Mouse (Mus musculus): Measurements from ENCODE around the gene Atg5.

Gene Atg5

DNA sequence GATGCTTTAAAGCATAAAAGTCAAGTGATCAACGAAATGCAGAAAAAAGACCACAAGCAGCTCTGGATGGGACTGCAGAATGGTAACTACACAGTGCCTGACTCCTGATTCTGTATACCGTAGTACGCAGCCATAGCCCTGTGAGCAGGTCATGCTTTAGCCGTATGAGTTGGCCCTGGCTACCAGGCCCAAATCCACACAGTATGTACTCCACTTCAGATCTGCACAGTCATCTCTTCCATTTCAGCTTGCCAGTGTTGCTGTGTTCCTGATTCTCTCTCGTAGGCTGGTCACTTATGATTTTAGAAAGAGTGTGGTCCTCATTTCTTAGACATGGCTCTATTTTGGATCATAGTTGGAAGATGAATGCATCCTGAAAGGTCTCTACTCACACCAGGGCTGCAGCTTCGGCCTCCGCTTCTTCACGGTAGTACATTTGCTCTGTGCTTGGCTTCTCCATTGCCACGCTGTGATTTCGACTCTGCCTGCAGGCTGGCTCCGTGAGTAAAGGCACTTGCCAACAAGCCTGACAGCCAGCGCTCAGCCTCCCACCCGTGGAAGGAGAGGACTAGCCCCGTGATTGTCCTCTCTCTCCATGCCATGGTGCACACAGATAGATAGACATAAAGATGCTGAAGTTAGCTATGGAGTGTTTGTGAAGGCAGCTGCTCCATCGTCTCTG, 35.6 kb downstream of the Atg5 start:
- Histone ChIP-seq H3K4me3 (replicated peaks; ENCODE audit: low read length) (no peak overlapping the region), H3K9me3 (ENCODE audit: low read length) (no peaks in the 10 kb centered on the region), H3K4me1 (replicated peaks; ENCODE audit: low read depth, low read length) (peaks cover 39% of the 10 kb centered on the region), H3K36me3 (ENCODE audit: insufficient read depth, low read length) (peaks cover 48% of the 10 kb centered on the region), H3K27me3 (ENCODE audit: insufficient read depth, low read length) (no peaks in the 10 kb centered on the region)
- TF ChIP-seq POU5F1 (IDR thresholded peaks at IDR 0.05; ENCODE audit: borderline replicate concordance, low read length), result no peak
- TF ChIP-seq CTCF (conservative IDR thresholded peaks at IDR 0.05; ENCODE audit: low read length), result no peak

DNA sequence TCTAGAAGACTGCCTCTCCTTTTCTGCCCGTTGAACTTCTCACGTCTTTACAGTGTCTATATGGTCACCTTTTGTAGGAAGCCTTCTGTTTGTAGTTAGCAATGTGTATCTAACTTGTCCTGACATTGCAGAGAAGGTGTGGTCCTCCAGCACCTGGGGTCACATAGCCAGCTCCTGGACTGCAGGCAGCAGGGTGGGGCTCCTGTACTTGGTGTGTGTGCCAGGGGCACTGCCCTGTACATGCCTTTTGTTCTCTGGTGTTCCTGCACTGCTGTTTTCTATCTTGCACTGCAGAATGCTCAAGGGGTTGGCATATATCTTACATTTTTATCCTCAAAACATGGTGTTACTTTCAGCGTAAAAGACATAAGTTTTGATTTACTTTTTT, 36.2 kb downstream of the Atg5 start:
- Histone ChIP-seq H3K4me3 (replicated peaks; ENCODE audit: low read length) (no peak overlapping the region), H3K4me1 (replicated peaks; ENCODE audit: low read depth, low read length) (peaks cover 42% of the 10 kb centered on the region), H3K27me3 (ENCODE audit: insufficient read depth, low read length) (no peaks in the 10 kb centered on the region), H3K36me3 (ENCODE audit: insufficient read depth, low read length) (peaks cover 45% of the 10 kb centered on the region), H3K9me3 (ENCODE audit: low read length) (no peaks in the 10 kb centered on the region)
- no peak for TF ChIP-seq NANOG (IDR thresholded peaks at IDR 0.05; ENCODE audit: borderline replicate concordance, low read length)
- no peak for TF ChIP-seq POU5F1 (IDR thresholded peaks at IDR 0.05; ENCODE audit: borderline replicate concordance, low read length)
- no peak for TF ChIP-seq CTCF (conservative IDR thresholded peaks at IDR 0.05; ENCODE audit: low read length)

DNA sequence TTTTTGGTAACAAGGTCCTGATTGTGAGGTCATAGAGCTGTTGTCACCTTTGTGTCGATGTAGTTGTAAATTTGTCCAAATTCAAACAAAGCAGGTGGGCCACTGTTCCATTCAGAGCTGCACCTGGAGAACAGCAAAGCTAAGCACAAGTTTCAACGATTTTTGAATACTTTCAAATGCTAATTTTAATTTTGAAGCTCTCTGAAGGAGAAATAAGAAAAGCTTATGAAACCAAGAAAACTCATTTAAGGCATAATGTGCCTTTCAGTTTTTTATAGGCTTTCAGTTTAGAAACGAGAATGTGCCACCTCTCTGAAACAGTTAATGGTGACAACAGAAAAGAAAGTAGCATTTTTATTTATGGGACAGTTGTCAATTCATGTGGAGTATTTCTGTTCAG, 36.7 kb downstream of the Atg5 start:
- peaks cover 45% of the 10 kb centered on the region for H3K36me3 ChIP-seq (ENCODE audit: insufficient read depth, low read length)
- TF ChIP-seq POU5F1 (IDR thresholded peaks at IDR 0.05; ENCODE audit: borderline replicate concordance, low read length), result no peak
- TF ChIP-seq CTCF (conservative IDR thresholded peaks at IDR 0.05; ENCODE audit: low read length), result no peak
- TF ChIP-seq NANOG (IDR thresholded peaks at IDR 0.05; ENCODE audit: borderline replicate concordance, low read length), result no peak
- H3K4me3 ChIP-seq (replicated peaks; ENCODE audit: low read length), result no peak overlapping the region
- no peaks in the 10 kb centered on the region for H3K27me3 ChIP-seq (ENCODE audit: insufficient read depth, low read length)
- no peaks in the 10 kb centered on the region for H3K9me3 ChIP-seq (ENCODE audit: low read length)
- H3K4me1 ChIP-seq (replicated peaks; ENCODE audit: low read depth, low read length), result peaks cover 42% of the 10 kb centered on the region

GRCm38 (mm10) chr10:44306308-44306707, 38.1 kb downstream of the Atg5 start:
- Histone ChIP-seq H3K4me3 (replicated peaks; ENCODE audit: low read length) (no peak overlapping the region), H3K4me1 (replicated peaks; ENCODE audit: low read depth, low read length) (peaks cover 42% of the 10 kb centered on the region), H3K9me3 (ENCODE audit: low read length) (no peaks in the 10 kb centered on the region), H3K36me3 (ENCODE audit: insufficient read depth, low read length) (peaks cover 49% of the 10 kb centered on the region), H3K27me3 (ENCODE audit: insufficient read depth, low read length) (no peaks in the 10 kb centered on the region)
- TF ChIP-seq POU5F1 (IDR thresholded peaks at IDR 0.05; ENCODE audit: borderline replicate concordance, low read length), result no peak
- no peak for TF ChIP-seq NANOG (IDR thresholded peaks at IDR 0.05; ENCODE audit: borderline replicate concordance, low read length)
- no peak for TF ChIP-seq CTCF (conservative IDR thresholded peaks at IDR 0.05; ENCODE audit: low read length)

DNA sequence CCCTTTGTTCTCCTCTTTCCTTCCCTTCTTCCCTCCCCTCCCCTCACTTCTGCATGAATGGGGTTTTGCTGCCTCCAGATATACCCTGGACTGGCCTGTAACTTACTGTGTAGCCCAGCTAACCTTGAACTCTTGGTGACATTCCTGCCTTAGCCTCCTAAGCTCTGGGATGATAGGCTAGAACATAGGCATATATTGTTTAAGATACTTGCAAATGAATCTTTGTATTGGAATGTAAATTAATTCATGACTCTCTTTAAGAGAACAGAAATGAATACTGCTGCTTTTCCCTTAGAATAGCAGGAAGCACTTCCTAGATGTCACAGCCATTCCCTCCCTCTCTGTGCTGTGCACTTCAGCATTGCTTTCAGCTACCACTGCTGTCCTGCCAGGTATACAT, 40.1 kb downstream of the Atg5 start:
- no peaks in the 10 kb centered on the region for H3K9me3 ChIP-seq (ENCODE audit: low read length)
- H3K4me1 ChIP-seq (replicated peaks; ENCODE audit: low read depth, low read length), result peaks cover 39% of the 10 kb centered on the region
- no peaks in the 10 kb centered on the region for H3K27me3 ChIP-seq (ENCODE audit: insufficient read depth, low read length)
- H3K36me3 ChIP-seq (ENCODE audit: insufficient read depth, low read length), result peaks cover 58% of the 10 kb centered on the region
- H3K4me3 ChIP-seq (replicated peaks; ENCODE audit: low read length), result no peak overlapping the region
- TF ChIP-seq NANOG (IDR thresholded peaks at IDR 0.05; ENCODE audit: borderline replicate concordance, low read length) (0 out of 2 replicates have a peak, but pooled peaks have one; percentile 58), POU5F1 (IDR thresholded peaks at IDR 0.05; ENCODE audit: borderline replicate concordance, low read length) (no peak)

- TF ChIP-seq POU5F1 (IDR thresholded peaks at IDR 0.05; ENCODE audit: borderline replicate concordance, low read length) (no peak), NANOG (IDR thresholded peaks at IDR 0.05; ENCODE audit: borderline replicate concordance, low read length) (no peak), CTCF (conservative IDR thresholded peaks at IDR 0.05; ENCODE audit: low read length) (no peak)
- no peaks in the 10 kb centered on the region for H3K9me3 ChIP-seq (ENCODE audit: low read length)
- peaks cover 51% of the 10 kb centered on the region for H3K36me3 ChIP-seq (ENCODE audit: insufficient read depth, low read length)
- H3K4me3 ChIP-seq (replicated peaks; ENCODE audit: low read length), result no peak overlapping the region
- peaks cover 32% of the 10 kb centered on the region for H3K4me1 ChIP-seq (replicated peaks; ENCODE audit: low read depth, low read length)
- no peaks in the 10 kb centered on the region for H3K27me3 ChIP-seq (ENCODE audit: insufficient read depth, low read length)
Measured at GRCm38 (mm10) chr10:44309250-44309649, 41.1 kb downstream of the Atg5 start.

DNA sequence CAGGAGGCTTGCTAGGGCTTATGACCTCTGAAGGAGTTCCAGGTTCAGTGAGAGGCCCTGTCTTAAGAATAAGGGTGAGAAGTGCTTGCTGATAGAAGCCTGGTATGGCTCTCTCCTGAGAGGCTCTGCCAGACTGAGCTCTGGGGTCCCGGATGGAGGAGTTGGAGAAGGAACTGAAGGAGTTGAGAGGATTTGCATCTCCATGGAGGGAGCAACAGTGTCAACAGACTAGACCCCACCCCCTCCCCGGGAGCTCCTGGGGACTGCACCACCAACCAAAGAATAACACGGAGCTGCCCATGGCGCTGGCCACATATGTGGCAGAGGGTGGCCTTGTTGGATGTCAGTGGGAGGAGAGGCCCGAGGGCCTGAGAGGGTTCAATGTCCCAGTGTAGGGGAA, 47.1 kb downstream of the Atg5 start:
- Histone ChIP-seq H3K9me3 (ENCODE audit: low read length) (no peaks in the 10 kb centered on the region), H3K36me3 (ENCODE audit: insufficient read depth, low read length) (peaks cover 38% of the 10 kb centered on the region), H3K4me1 (replicated peaks; ENCODE audit: low read depth, low read length) (peaks cover 35% of the 10 kb centered on the region), H3K4me3 (replicated peaks; ENCODE audit: low read length) (peak overlapping the region; percentile 32; the same call in 1 of the 2 replicates), H3K27me3 (ENCODE audit: insufficient read depth, low read length) (no peaks in the 10 kb centered on the region)
- TF ChIP-seq NANOG (IDR thresholded peaks at IDR 0.05; ENCODE audit: borderline replicate concordance, low read length) (no peak), POU5F1 (IDR thresholded peaks at IDR 0.05; ENCODE audit: borderline replicate concordance, low read length) (no peak), CTCF (conservative IDR thresholded peaks at IDR 0.05; ENCODE audit: low read length) (no peak)

DNA sequence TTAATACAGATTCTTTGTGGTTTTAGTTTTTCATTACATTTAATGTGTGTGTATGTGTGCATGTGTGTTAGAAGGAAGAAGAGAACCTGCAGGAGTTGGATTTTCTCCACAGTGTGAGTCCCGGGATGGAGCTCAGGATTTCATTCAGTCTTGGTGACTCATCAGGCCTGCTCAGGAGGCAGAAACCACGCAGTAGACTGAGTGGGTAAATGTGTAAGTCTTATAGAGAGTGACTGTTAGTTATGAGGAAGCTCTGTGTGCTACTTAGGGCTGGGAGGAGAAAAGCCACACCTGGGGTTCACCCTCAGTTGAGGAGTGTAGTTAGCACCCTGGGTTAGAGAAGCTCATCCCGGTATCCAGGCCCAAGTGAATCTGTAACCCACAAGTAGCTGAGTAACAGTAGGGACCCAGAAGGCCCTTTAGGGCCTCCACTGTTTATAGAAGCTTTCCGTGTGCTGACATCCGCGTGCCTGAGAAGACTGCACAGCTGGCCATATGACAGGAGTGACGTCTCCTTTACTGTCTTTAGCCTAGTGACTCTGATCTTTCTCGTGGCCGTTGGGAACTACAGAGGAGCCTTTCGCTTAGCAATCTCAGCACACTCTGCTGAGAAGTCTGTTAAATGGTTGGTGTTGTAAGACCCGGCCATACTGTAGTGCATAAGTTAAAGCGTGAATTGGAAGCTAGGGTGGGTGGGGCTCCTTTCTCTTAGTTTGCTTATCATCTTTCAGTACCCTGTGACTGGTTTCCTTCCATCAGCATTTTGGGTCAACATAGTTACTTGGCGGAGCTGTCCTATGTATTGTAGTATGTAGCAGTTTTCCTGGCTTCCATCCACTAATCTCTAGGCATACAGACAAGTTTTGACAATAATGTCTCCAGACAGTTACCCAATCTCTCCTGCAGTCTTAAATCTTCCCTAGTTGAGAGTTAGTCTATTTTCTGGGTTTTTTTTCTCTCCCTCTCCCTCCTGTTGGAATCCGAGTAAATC, 48.4 kb downstream of the Atg5 start:
- no peak for TF ChIP-seq NANOG (IDR thresholded peaks at IDR 0.05; ENCODE audit: borderline replicate concordance, low read length)
- no peak for TF ChIP-seq POU5F1 (IDR thresholded peaks at IDR 0.05; ENCODE audit: borderline replicate concordance, low read length)
- TF ChIP-seq CTCF (conservative IDR thresholded peaks at IDR 0.05; ENCODE audit: low read length), result no peak
- peaks cover 40% of the 10 kb centered on the region for H3K36me3 ChIP-seq (ENCODE audit: insufficient read depth, low read length)
- H3K4me1 ChIP-seq (replicated peaks; ENCODE audit: low read depth, low read length), result peaks cover 35% of the 10 kb centered on the region
- H3K9me3 ChIP-seq (ENCODE audit: low read length), result no peaks in the 10 kb centered on the region
- H3K4me3 ChIP-seq (replicated peaks; ENCODE audit: low read length), result no peak overlapping the region
- H3K27me3 ChIP-seq (ENCODE audit: insufficient read depth, low read length), result no peaks in the 10 kb centered on the region
